Mouse (Mus musculus) naive thymus-derived CD4-positive, alpha-beta T cell, adult 5 months (primary cell): ENCODE data around the gene Arih1. TPM values are rescaled to one million over a fixed set of nuclear protein-coding genes. Genes with fewer than 3 reads are reported as not detected.

Source experiments
- polyA plus RNA-seq: library from polyadenylated mRNA; unstranded; fragments of 100-300 nt; shearing (Covaris generic); gene quantifications from one replicate; pipeline ENCODE4 v1.2.1, GENCODE M21; 2017

Arih1 gene
- polyA plus RNA-seq = 186 TPM

GRCm38 (mm10) chr9:59486549-59487065 is at the start of gene Arih1:
Gene Arih1 (minus strand): TSS chr9:59486618.

GRCm38 (mm10) chr9:59353253-59353639 is 133.2 kb downstream of the Arih1 start, which contains the start of gene Bbs4:
Gene Bbs4 (minus strand): TSS chr9:59353508.

Other genes with a start within 250 kb of the Arih1 start
- gene Adpgk, start 195.1 kb downstream of the Arih1 start, polyA plus RNA-seq = 84.1 TPM
- 8.4 TPM for gene Bbs4, start 133.1 kb downstream of the Arih1 start, polyA plus RNA-seq
- gene Hexa, start 52.9 kb upstream of the Arih1 start, polyA plus RNA-seq = 43.7 TPM
- gene Tmem202, start 53.2 kb upstream of the Arih1 start, polyA plus RNA-seq = 0.31 TPM
- gene Celf6, start 91.3 kb upstream of the Arih1 start, polyA plus RNA-seq = not detected
- gene Parp6, start 130.7 kb upstream of the Arih1 start, polyA plus RNA-seq = 73.5 TPM
- gene Pkm, start 169.8 kb upstream of the Arih1 start, polyA plus RNA-seq = 693 TPM
- not detected for gene Gramd2, start 193.5 kb upstream of the Arih1 start, polyA plus RNA-seq